Mouse (Mus musculus) embryonic facial prominence, embryonic 10.5 days (tissue): ENCODE data around the gene Camsap1. TPM values are rescaled to one million over a fixed set of nuclear protein-coding genes. Genes with fewer than 3 reads are reported as not detected.

Experiments
- DNase-seq: peaks from one replicate; pipeline ENCODE4 v3.0.0-alpha.2; 2017; ENCODE audit warnings: low spot score
- H3K27ac ChIP-seq: fragments of 300-500 bp; sonication (generic); replicated peaks from 2 replicates; pipeline ENCODE4 v1.5.1; 2016; ENCODE audit warnings: mild to moderate bottlenecking
- H3K27me3 ChIP-seq: fragments of 300-500 bp; sonication (generic); replicated peaks from 2 replicates; pipeline ENCODE4 v1.6.1; 2016; ENCODE audit warnings: low read depth, mild to moderate bottlenecking; ENCODE audit not compliant: poor library complexity, severe bottlenecking
- H3K36me3 ChIP-seq: fragments of 300-500 bp; sonication (generic); replicated peaks from 2 replicates; pipeline ENCODE4 v1.6.1; 2016; ENCODE audit warnings: mild to moderate bottlenecking, moderate library complexity
- H3K4me1 ChIP-seq: fragments of 300-500 bp; sonication (generic); 2 replicates; pipeline ENCODE4 v1.6.1; 2016
- H3K4me3 ChIP-seq: fragments of 300-500 bp; sonication (generic); 2 replicates; pipeline ENCODE4 v1.5.1; 2016; ENCODE audit warnings: mild to moderate bottlenecking, moderate library complexity
- H3K9me3 ChIP-seq: fragments of 300-500 bp; sonication (generic); 2 replicates; pipeline ENCODE4 v1.6.1; 2016; ENCODE audit warnings: mild to moderate bottlenecking
- WGBS: fragments of 180-500 bp; shearing (Covaris S2); methylation state at CpG from one replicate; pipeline ENCODE4 v1.1.7; 2016; 5-methylcytosine and 5-hydroxymethylcytosine counted together
- polyA plus RNA-seq: library from polyadenylated mRNA; unstranded; fragments of >200 nt; fragmentation: Nextera tagmentation; extraction: Ambion mirVana; gene quantifications from 2 replicates; pipeline ENCODE4 v1.2.1, GENCODE M21; 2016

Gene Camsap1
- polyA plus RNA-seq, result 36.1 and 41.9 TPM in 2 replicates

GRCm38 (mm10) chr2:25983159-25983907 is at the start of gene Camsap1:
Camsap1 (minus strand) TSS chr2:25983282.
- under 1% methylated on average over 64 of the region's 64 CpGs for WGBS
- Histone ChIP-seq H3K9me3 (no peaks in the 10 kb centered on the region), H3K4me1 (peaks cover 32% of the 10 kb centered on the region), H3K36me3 (peaks cover 11% of the 10 kb centered on the region), H3K27ac (peak within 1 kb of the TSS; percentile 98), H3K27me3 (peaks cover 21% of the 10 kb centered on the region), H3K4me3 (peak within 1 kb of the TSS; percentile 97)
- DNase-seq, result peak; percentile 100

DNA sequence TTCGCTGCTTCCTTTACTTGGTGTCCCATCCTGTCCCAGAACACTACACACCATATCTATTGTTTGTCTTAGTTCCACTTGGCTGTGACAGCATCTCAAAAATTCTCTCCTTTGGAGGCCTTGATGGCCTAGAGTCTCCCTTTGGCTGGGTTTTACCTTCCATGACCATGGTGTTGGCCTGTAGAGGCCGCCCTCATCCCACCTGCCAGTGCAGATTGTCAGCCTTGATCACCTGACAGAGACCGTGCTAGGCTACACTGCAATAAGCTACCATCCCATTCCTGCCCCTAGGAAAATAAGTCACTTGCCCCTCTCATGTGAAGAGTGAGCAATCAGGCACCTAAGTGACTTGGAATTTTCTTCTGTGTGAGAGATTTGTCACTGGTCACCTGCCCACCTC is 47.2 kb upstream of the Camsap1 start:
- no peaks in the 10 kb centered on the region for H3K9me3 ChIP-seq
- H3K27ac ChIP-seq, result no peak overlapping the region
- H3K36me3 ChIP-seq, result no peaks in the 10 kb centered on the region
- DNase-seq, result no peak
- no peaks in the 10 kb centered on the region for H3K4me1 ChIP-seq
- WGBS, result 48% methylated on average over 3 of the region's 3 CpGs
- H3K4me3 ChIP-seq, result no peak overlapping the region
- no peaks in the 10 kb centered on the region for H3K27me3 ChIP-seq

DNA sequence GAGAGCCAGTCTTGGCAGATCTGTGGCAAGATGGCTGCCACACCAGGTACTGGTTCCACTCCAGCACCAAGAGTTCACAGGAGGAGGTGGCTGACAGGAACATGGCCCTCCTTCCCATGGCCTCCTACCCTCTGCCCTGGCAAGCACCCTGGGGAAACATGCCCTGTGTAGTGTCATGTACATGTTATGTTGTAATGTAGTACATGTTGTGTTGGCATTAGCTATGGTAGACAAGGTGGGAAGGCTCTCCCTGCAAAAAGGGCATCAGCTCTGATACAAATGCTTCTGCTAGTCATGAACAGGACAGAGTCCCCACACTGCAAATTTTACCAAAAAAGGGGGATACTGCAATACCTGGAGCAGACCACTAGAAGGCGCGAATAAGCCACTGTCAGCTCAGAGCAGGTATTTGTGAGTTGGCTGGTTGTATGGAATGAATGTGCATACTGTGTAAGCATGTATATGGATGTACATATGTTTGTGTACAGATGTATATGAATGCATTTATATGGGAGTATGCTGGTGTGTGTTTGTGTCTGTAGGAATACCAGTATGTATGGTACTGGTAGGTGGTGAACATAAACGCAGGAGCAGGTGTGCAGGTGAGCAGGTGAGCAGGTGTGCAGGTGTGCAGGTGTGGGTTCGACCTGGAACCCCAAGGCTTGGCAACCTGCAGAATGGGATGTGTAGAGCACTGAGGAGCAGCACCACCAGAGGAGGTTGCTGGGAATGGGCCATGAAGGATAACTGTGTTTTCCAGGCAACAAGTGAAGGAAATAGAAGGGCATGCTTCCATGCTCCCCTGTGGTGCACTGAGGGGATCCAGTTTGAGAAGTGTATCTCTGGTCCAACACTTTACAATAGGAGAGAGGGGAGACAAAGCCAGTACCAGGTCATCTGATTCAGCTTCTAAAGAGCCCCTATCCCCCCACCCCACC is 41.3 kb upstream of the Camsap1 start:
- H3K27me3 ChIP-seq, result no peaks in the 10 kb centered on the region
- no peak overlapping the region for H3K27ac ChIP-seq
- peaks cover 13% of the 10 kb centered on the region for H3K4me1 ChIP-seq
- no peak overlapping the region for H3K4me3 ChIP-seq
- 40% methylated on average over 4 of the region's 4 CpGs for WGBS
- DNase-seq, result peak; percentile 50
- H3K9me3 ChIP-seq, result no peaks in the 10 kb centered on the region
- H3K36me3 ChIP-seq, result no peaks in the 10 kb centered on the region

- DNase-seq, result no peak
- Histone ChIP-seq H3K36me3 (no peaks in the 10 kb centered on the region), H3K27ac (no peak overlapping the region), H3K27me3 (no peaks in the 10 kb centered on the region), H3K4me3 (no peak overlapping the region), H3K4me1 (peaks cover 13% of the 10 kb centered on the region), H3K9me3 (no peaks in the 10 kb centered on the region)
- WGBS, result 77% methylated on average over 1 of the region's 1 CpGs
Observed at GRCm38 (mm10) chr2:26022626-26023025, 39.5 kb upstream of the Camsap1 start.

DNA sequence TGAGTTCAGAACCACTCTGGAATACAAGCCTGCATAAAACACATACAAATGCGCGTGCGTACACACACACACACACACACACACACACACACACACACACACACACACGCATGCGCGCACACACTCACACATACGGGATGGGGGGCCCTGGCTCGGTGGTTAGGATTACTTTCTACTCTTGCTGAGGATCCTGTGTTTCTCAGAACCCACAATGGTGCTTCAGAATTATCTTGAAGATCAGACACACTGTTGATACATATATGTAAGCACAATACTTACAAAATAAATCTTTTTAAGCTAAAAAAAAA is 39.1 kb upstream of the Camsap1 start:
- H3K27me3 ChIP-seq, result no peaks in the 10 kb centered on the region
- WGBS, result 83% methylated on average over 8 of the region's 8 CpGs
- no peaks in the 10 kb centered on the region for H3K36me3 ChIP-seq
- peak overlapping the region; percentile 32; the same call in 1 of the 2 replicates for H3K27ac ChIP-seq
- no peaks in the 10 kb centered on the region for H3K9me3 ChIP-seq
- peak overlapping the region; percentile 89 for H3K4me3 ChIP-seq
- no peak for DNase-seq
- peaks cover 14% of the 10 kb centered on the region for H3K4me1 ChIP-seq

DNA sequence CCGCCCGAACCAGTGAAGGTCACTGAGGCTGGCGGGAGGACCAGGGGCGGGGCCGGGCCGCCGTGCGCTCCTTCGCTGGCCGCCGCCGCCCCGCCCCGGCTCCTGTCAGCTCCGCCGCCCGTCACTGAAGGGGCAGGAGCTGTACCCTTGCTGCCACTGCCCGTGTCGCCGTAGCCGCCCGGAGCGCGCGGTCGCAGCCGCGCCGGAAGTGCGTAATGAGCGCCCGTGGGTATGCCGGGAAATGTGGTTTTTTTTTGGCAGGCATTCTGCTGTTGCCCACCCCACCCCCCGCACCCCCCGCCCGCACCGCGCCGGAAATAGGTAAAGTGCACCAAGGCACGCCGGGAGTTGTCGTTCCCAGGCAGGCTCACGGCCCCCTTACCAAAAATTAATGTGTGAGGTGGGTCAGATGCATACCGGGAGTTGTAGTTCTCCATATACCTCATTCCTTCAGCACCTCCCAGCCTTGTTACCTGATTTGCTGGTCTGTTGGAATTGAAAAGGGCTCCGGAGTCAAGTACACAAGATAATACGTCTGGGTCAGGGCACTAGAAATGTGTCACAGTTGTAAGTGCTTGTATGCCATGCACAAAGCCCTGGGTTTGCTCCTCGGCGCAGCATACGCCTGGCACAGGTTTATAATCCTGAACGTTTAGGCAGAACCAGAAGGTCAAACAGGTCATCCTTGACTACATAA is 38.6 kb upstream of the Camsap1 start, which contains the start of gene Ubac1:
Gene Ubac1 (minus strand): TSS at position 187 of the 697 bp plus-strand sequence.
- Histone ChIP-seq H3K36me3 (no peaks in the 10 kb centered on the region), H3K9me3 (no peaks in the 10 kb centered on the region), H3K27me3 (no peaks in the 10 kb centered on the region), H3K4me1 (peaks cover 17% of the 10 kb centered on the region), H3K27ac (peak within 1 kb of the TSS; percentile 85), H3K4me3 (peak within 1 kb of the TSS; percentile 89)
- WGBS, result 6% methylated on average over 50 of the region's 50 CpGs
- DNase-seq, result peak; percentile 95

DNA sequence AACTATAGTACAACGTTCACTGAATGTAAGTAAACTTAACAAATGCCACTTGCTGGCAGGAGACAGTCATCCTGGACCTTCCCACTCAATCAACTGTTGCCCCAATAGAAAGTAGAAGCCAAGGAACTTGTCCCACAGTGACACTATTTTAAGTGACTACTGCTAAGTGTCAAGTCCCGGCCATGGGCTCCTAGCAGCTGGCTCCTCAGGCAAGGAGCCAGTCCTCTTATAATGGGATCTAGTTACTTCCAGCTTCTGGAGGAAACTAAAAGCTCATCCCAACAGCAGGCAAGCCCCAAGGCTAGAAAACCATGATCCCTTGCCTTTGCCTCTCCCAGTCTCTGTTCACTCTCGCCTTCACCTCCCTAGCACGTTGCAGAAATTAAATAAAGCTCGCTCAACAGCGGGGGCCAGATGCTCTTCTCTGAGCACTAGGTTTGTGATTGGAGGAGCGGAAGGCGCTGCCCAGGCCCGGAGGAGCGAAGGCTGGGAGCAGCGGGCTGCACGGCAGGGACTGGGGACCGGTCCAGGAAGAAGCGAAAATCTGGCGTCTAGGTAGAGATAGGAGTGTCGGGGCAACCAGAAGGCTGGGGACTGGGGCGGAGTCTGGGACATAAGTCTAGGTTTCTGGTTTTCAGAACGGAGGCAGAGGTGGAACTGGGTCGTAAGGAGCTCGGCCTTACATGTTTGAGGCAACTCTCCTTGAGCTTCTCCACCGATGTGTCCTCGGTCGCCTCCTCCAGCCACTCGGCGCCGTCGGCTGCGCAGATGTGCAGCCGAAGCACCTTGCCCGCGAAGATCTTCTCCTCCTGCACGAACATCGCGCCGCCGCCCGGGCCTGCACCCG is 37.9 kb upstream of the Camsap1 start:
- Histone ChIP-seq H3K27ac (peak overlapping the region; percentile 85), H3K36me3 (peaks cover 6% of the 10 kb centered on the region), H3K4me3 (peak overlapping the region; percentile 89), H3K9me3 (no peaks in the 10 kb centered on the region), H3K4me1 (peaks cover 17% of the 10 kb centered on the region), H3K27me3 (no peaks in the 10 kb centered on the region)
- 2% methylated on average over 38 of the region's 38 CpGs for WGBS
- peak; percentile 59 for DNase-seq

DNA sequence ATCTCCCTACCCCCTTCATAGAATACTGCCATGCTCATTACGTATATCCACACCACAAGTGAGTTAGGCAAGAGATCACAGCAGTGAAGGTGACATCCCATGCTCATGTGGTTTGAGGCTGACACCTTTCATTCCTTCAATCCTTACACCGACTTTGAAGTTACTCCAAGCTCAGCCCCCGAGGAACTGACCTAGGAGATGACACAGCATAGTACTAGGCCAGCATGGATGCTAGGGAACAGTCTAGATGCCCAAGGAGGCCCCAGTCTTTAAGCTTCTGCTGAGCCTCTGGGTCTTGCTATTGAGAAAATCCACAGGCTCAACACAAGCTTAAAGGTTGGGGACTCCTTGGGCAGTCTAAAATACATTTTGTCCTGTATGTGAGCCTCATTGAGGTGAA is 36.8 kb upstream of the Camsap1 start:
- peak overlapping the region; percentile 89 for H3K4me3 ChIP-seq
- H3K4me1 ChIP-seq, result peaks cover 17% of the 10 kb centered on the region
- peaks cover 16% of the 10 kb centered on the region for H3K36me3 ChIP-seq
- no peak for DNase-seq
- 79% methylated on average over 3 of the region's 3 CpGs for WGBS
- H3K9me3 ChIP-seq, result no peaks in the 10 kb centered on the region
- H3K27ac ChIP-seq, result no peak overlapping the region
- no peaks in the 10 kb centered on the region for H3K27me3 ChIP-seq

DNA sequence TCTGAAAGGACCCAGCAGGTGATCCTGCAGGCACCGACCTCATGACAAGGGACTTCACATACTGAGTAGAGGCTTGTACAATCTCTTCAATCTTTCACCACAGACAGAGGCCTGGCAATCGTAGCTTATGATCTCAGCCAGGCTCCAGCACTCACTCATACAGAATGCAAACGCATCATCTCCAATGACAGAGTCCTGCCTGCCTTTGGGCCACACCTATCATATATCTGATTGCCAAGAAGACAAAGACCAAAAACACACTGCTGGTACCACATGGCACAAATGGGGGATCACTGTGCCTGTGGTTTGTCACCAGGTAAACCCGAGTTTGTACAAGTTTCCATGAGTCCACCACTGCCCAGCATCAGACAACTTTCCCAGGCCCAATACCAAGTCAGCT is 34.2 kb upstream of the Camsap1 start:
- no peaks in the 10 kb centered on the region for H3K9me3 ChIP-seq
- DNase-seq, result no peak
- H3K27me3 ChIP-seq, result no peaks in the 10 kb centered on the region
- H3K36me3 ChIP-seq, result peaks cover 42% of the 10 kb centered on the region
- peaks cover 17% of the 10 kb centered on the region for H3K4me1 ChIP-seq
- WGBS, result 76% methylated on average over 4 of the region's 4 CpGs
- H3K4me3 ChIP-seq, result no peak overlapping the region
- H3K27ac ChIP-seq, result no peak overlapping the region

GRCm38 (mm10) chr2:26013674-26014073 is 30.6 kb upstream of the Camsap1 start:
- H3K4me3 ChIP-seq, result no peak overlapping the region
- H3K36me3 ChIP-seq, result peaks cover 78% of the 10 kb centered on the region
- DNase-seq, result no peak
- WGBS, result 90% methylated on average over 3 of the region's 3 CpGs
- H3K4me1 ChIP-seq, result peaks cover 4% of the 10 kb centered on the region; the same call in 1 of the 2 replicates
- H3K27me3 ChIP-seq, result no peaks in the 10 kb centered on the region
- H3K9me3 ChIP-seq, result no peaks in the 10 kb centered on the region
- no peak overlapping the region for H3K27ac ChIP-seq

- H3K27me3 ChIP-seq, result no peaks in the 10 kb centered on the region
- no peaks in the 10 kb centered on the region for H3K9me3 ChIP-seq
- H3K4me1 ChIP-seq, result no peaks in the 10 kb centered on the region
- H3K27ac ChIP-seq, result no peak overlapping the region
- no peak overlapping the region for H3K4me3 ChIP-seq
- H3K36me3 ChIP-seq, result peaks cover 100% of the 10 kb centered on the region
- DNase-seq, result no peak
- WGBS, result 76% methylated on average over 1 of the region's 1 CpGs
Observed at GRCm38 (mm10) chr2:26011420-26011819, 28.3 kb upstream of the Camsap1 start.
